In genomic region chr15:32423061-32423460, GRCm38 (mm10) we compare ENCODE assay signal across 23 mouse cellular contexts.
"Had no signal": no experiment of that assay in that cellular context is flagged by ENCODE, and none has a peak within 500 bp of the region (broad histone marks: within the 10 kb centered on the region; RNA-seq: fewer than 3 reads in every experiment).

No protein-coding gene starts in this region.

- DNase-seq: kidney, adult 18-20 months; kidney, adult 9 months; kidney, postnatal 14 days; kidney, postnatal 4 days; lung, adult 2 months; lung, postnatal 14 days; lung, postnatal 4 days; right cerebral cortex, adult 18-20 months; right cerebral cortex, postnatal 14 days; right cerebral cortex, postnatal 4 days; thymus, adult 2 months; thymus, postnatal 14 days; thymus, postnatal 4 days had no signal

- H3K4me2 ChIP-seq: limb, embryonic 12.5 days; limb, embryonic 15.5 days; liver, embryonic 12.5 days; liver, embryonic 15.5 days; midbrain, embryonic 12.5 days had no signal

- H3K27ac ChIP-seq: left cerebral cortex, adult 2 months; limb, embryonic 12.5 days; limb, embryonic 15.5 days; liver, embryonic 12.5 days; liver, embryonic 15.5 days; midbrain, embryonic 12.5 days; stomach, postnatal 0 days had no signal

- H3K36me3 ChIP-seq: limb, embryonic 12.5 days; limb, embryonic 15.5 days; liver, embryonic 12.5 days; liver, embryonic 15.5 days; midbrain, embryonic 12.5 days had no signal

- H3K4me3 ChIP-seq: left cerebral cortex, adult 2 months; limb, embryonic 12.5 days; limb, embryonic 15.5 days; liver, embryonic 12.5 days; liver, embryonic 15.5 days; midbrain, embryonic 12.5 days; myocyte had no signal

- H3K4me1 ChIP-seq: limb, embryonic 12.5 days; limb, embryonic 15.5 days; liver, embryonic 12.5 days; liver, embryonic 15.5 days had no signal

- H3K27me3 ChIP-seq: limb, embryonic 12.5 days; limb, embryonic 15.5 days; liver, embryonic 12.5 days; liver, embryonic 15.5 days; midbrain, embryonic 12.5 days had no signal

- H3K9me3 ChIP-seq: limb, embryonic 12.5 days; limb, embryonic 15.5 days; liver, embryonic 12.5 days; liver, embryonic 15.5 days; midbrain, embryonic 12.5 days had no signal

- H3K9ac ChIP-seq: limb, embryonic 12.5 days; limb, embryonic 15.5 days; liver, embryonic 12.5 days; liver, embryonic 15.5 days; midbrain, embryonic 12.5 days had no signal

- ATAC-seq: intestine, embryonic 16.5 days; liver, embryonic 12.5 days; midbrain, embryonic 16.5 days had no signal
